Mouse (Mus musculus) kidney, adult 9 months (tissue): ENCODE data around the gene Nudt9.
"Not testable (repeated sequence)": the region's sequence is repeated elsewhere in the genome, so short reads cannot be mapped to it uniquely, and the experiment has no call there.

ENCODE experiments used
- DNase-seq: peaks from one replicate; pipeline ENCODE4 v3.0.0; 2022

Nudt9 gene

GRCm38 (mm10) chr5:104046256-104047199 lies at the start of gene Nudt9:
Nudt9 (plus strand) TSS chr5:104046306.
- peak; percentile 98 for DNase-seq

- DNase-seq = no peak
These were observed 47.4 kb upstream of the Nudt9 start for GRCm38 (mm10) chr5:103998739-103999138.

- peak; percentile 83 for DNase-seq
These were observed 46.4 kb upstream of the Nudt9 start for GRCm38 (mm10) chr5:103999738-104000137.

GRCm38 (mm10) chr5:104002549-104003255 lies 43.4 kb upstream of the Nudt9 start:
- no peak for DNase-seq

GRCm38 (mm10) chr5:104003256-104003931 lies 42.7 kb upstream of the Nudt9 start:
- DNase-seq = no peak

- no peak for DNase-seq
These were observed 42.2 kb upstream of the Nudt9 start for GRCm38 (mm10) chr5:104003955-104004354.

- DNase-seq = no peak
These were observed 39.3 kb upstream of the Nudt9 start for GRCm38 (mm10) chr5:104006811-104007210.

GRCm38 (mm10) chr5:104007801-104008200 lies 38.3 kb upstream of the Nudt9 start:
- DNase-seq = no peak

GRCm38 (mm10) chr5:104009421-104009820 lies 36.7 kb upstream of the Nudt9 start:
- DNase-seq = no peak

- DNase-seq = no peak
These were observed 35.8 kb upstream of the Nudt9 start for GRCm38 (mm10) chr5:104010261-104010660.

- DNase-seq = no peak
These were observed 34.7 kb upstream of the Nudt9 start for GRCm38 (mm10) chr5:104011419-104011818.

GRCm38 (mm10) chr5:104021597-104022378 lies 24.3 kb upstream of the Nudt9 start, which contains the start of gene Hsd17b11:
Hsd17b11 (minus strand) TSS chr5:104021919.
- DNase-seq = peak; percentile 94

GRCm38 (mm10) chr5:104022558-104022957 lies 23.5 kb upstream of the Nudt9 start:
- DNase-seq = no peak

- DNase-seq = no peak
These were observed 22.7 kb upstream of the Nudt9 start for GRCm38 (mm10) chr5:104023289-104024020.

- not testable (repeated sequence) for DNase-seq
These were observed 21.9 kb upstream of the Nudt9 start for GRCm38 (mm10) chr5:104024193-104024592.

GRCm38 (mm10) chr5:104024762-104025161 lies 21.3 kb upstream of the Nudt9 start:
- DNase-seq = no peak

- peak; percentile 49 for DNase-seq
These were observed 20.8 kb upstream of the Nudt9 start for GRCm38 (mm10) chr5:104025245-104025854.

GRCm38 (mm10) chr5:104032434-104033097 lies 13.5 kb upstream of the Nudt9 start:
- no peak for DNase-seq

GRCm38 (mm10) chr5:104035066-104035465 lies 11.0 kb upstream of the Nudt9 start:
- no peak for DNase-seq

GRCm38 (mm10) chr5:104035824-104036223 lies 10.3 kb upstream of the Nudt9 start:
- DNase-seq = peak; percentile 58

- no peak for DNase-seq
These were observed 9.4 kb upstream of the Nudt9 start for GRCm38 (mm10) chr5:104036686-104037085.
